Mouse (Mus musculus) adrenal gland, adult (tissue): ENCODE measurements around the gene Samd1.
A peak's percentile ranks its signal among the peaks of the same experiment; 100 is the strongest.
"Not testable (repeated sequence)": the region's sequence is repeated elsewhere in the genome, so short reads cannot be mapped to it uniquely, and the experiment has no call there.

Source experiments
- DNase-seq, 2 experiments: peaks; one replicate each; pipeline ENCODE4 v3.0.0; 2022 to 2023; ENCODE audit warnings: low spot score in 1 of 2; ENCODE audit not compliant: inconsistent age in 2 of 2

Samd1 gene

GRCm38 (mm10) chr8:83982449-83982848, 15.0 kb upstream of the Samd1 start:
- no peak for DNase-seq

GRCm38 (mm10) chr8:83983222-83983621, 14.2 kb upstream of the Samd1 start:
- DNase-seq, result not testable (repeated sequence)

- no peak for DNase-seq
Measured at GRCm38 (mm10) chr8:83989243-83989642, 8.2 kb upstream of the Samd1 start.

DNA sequence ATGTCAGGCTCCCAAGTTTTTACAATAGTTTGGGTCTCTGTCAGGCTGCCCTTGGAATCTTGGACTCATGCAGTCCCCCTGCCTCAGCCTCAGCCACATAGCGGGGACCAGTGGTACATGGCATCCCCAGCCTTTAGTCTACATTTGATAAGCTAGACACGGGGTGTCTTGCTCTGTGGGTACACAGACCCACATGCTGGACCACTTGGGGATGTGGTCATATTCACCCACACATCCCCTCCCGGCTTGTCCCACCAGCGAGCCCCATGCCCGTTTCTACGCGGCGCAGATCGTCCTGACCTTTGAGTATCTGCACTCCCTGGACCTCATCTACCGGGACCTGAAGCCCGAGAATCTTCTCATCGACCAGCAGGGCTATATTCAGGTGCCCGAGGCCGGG, 7.3 kb upstream of the Samd1 start:
- no peak for DNase-seq

DNA sequence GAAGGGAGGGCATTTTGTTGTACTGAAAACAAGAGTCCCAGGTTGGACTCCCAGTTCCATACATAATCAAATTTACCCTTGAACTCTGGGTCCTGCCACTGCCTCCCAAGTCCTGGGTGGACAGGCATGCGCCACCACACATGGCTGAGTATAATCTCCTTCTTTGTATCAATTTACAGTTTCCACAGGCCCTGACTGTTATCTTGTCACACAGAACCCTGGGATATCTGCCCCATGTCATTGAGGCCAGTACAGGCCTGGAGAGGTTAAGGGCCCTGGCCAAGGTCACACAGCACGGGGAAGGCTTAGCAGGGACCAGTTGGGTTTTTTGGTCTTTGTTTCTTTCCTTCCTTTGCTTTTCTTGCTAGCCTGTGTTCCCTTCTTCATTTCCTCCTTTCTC, 5.0 kb upstream of the Samd1 start:
- DNase-seq, result peak in 1 of 2 experiments; percentile 62

- no peak for DNase-seq
Measured at GRCm38 (mm10) chr8:83994030-83994429, 3.4 kb upstream of the Samd1 start.

DNA sequence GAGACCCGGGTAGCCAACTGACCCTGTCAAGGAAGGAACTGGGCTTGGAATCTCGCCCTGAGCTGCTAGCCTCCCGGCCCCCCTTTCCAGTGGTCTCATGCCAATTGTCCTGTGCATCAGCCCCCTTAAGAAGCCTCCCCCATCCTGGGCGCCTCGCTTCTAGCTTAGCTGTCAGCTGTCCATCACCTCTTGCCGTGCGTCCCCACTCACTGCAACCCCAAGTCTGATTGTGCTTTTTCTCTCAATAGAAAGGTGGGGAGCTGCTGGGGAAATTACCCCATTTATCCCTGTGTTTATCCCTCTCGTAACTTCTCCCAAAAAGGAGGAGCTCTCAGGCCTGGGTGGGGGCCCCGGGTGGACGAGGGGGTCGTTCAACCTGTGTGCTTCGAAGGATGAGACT, 1.5 kb upstream of the Samd1 start:
- DNase-seq, result peak in 1 of 2 experiments; percentile 46

DNA sequence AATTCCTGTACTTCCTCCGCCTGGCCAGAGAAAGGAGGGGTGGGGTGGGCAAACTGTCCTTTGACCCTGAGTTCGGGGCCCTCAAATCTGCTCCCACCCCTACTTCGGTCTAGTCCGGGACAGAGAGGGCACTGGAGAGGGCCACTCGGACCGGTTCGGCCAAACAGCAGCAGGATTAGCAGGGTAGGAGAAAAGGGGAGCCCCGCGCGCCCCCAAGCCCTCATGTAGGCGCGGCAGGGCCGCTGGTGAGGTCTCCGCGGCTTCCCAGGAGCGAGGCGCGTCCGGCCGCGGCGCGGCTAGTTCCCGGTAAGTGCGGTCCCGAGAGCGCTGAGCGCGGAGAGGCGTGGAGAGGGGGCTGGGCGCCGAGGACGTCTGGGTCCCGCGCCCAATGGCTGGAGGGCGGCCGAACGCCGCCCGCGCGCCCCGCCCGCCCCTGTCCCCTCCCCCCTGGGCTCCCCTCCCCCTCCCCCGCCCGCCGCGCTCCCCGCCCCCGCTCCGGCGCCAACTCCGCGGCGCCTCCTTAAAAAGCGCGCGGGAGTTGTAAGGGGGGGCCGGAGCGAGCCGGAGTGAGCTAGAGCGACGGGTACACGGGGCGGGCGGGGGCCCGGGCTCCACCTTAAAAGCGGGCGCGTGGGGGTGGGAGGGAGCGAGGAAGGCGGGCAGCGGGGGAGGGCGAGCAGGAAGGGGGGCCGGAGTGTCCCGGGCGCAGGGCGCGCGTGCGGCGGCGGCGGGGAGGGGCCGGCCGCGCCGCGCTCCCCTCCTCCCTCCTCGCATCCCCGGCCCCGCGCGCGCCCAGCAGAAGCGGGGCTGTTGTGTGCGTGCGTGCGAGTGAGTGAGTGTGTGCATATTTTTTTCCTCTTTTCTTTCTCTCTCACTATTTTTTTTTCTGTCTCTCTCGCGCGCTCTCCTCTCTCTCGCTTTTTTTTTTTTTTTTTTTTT, 636 bp upstream of the Samd1 start:
- DNase-seq, result peak; percentile 93 to 96

DNA sequence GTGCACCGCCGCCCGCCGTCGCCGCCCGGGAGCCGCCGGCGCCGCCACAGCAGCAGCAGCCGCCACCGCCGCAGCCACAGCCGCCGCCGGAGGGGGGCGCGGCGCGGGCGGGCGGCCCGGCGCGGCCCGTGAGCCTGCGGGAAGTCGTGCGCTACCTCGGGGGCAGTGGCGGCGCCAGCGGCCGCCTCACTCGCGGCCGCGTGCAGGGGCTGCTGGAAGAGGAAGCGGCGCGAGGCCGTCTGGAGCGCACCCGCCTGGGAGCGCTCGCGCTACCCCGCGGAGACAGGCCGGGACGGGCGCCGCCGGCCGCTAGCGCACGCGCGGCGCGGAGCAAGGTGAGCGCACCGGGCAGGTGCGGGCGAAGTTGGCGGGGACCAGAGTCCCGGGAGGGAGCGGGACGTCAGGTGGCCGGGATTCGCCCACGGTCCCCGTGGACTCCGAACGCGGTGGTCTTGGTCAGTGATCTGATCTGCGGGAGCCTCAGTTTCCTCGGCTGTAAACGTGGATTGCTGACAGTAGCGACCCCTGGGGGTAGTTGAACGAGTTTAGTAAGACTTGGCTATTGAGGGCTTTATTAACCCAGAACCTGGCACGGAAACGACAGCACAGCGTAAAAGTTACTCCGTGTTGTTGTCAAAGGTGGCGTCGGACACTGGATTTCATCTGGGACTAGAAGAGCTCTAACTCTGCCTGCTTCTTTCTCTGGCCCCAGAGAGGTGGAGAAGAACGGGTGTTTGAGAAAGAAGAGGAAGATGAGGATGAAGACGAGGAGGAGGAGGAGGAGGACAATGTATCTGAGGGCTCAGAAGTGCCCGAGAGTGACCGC, 972 bp downstream of the Samd1 start:
- DNase-seq, result peak; percentile 73 to 89

- peak; percentile 45 to 69 for DNase-seq
Measured at GRCm38 (mm10) chr8:83999057-83999705, 1.7 kb downstream of the Samd1 start.

- no peak for DNase-seq
Measured at GRCm38 (mm10) chr8:83999825-84000224, 2.4 kb downstream of the Samd1 start.

DNA sequence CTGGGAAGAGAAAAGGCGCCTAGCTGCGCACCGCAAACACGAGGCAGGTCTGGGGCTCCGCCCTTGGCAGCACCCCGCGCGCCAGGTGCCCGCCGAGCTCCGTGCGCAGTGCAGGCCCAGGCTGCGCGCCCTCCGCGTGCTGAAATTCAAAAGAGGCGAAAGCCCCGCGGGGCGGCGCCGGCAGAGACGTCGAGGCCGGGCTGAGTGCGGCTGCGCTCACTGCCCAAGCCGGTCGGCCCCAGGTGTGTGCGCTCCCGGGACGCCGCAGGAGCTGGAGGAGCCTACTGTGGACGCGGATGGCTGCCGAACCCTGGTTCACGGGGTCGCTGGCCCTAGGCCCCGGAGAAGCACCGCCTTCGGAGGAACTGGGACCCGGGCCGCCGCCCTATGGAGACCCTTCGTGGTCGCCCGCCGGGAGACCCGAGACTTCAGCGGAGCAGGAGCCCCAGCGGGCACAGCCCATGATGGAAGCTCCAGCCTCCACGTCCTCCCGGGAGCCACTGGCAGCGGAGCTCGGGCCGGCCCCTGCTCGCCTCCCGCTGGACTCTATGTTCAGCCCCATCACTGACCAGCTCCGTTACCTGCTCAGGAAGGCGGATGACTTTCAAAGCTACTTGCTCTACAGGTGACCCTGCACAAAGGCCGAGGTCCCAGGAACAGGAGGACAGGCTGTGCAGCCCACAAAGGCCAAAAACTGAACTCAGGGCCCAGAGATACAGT, 4.0 kb downstream of the Samd1 start, which contains the start of gene 1700067K01Rik:
Gene 1700067K01Rik, plus strand, starts transcription at position 222 of the 720 bp plus-strand sequence.
- DNase-seq, result peak in 1 of 2 experiments; percentile 31

- peak in 1 of 2 experiments; percentile 28 for DNase-seq
Measured at GRCm38 (mm10) chr8:84002957-84003611, 5.6 kb downstream of the Samd1 start.

GRCm38 (mm10) chr8:84003612-84004246, 6.3 kb downstream of the Samd1 start:
- peak in 1 of 2 experiments; percentile 55 for DNase-seq

- DNase-seq, result peak; percentile 97 to 98
Measured at GRCm38 (mm10) chr8:84004533-84005201, 7.2 kb downstream of the Samd1 start.

GRCm38 (mm10) chr8:84005502-84005901, 8.0 kb downstream of the Samd1 start:
- not testable (repeated sequence) for DNase-seq

DNA sequence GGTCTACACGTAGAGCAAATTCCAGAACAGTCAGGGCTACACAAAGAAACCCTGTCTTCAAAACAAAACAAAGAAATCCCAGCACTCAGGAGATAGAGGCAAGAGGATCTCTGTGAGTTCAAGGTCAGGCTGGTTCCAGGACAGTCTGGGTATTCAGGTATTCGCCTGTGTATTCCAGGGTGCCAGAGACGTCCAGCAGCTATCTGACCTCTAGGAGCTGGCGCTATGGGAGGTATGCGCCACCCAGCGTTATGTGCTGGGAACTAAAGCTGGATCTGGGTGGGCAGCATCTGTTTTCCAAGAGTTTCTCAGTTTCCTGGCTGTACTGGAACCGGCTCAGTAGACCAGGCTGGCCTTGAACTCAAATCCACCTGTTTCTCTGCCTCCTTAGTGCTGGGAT, 10.9 kb downstream of the Samd1 start:
- peak in 1 of 2 experiments; percentile 49 for DNase-seq

DNA sequence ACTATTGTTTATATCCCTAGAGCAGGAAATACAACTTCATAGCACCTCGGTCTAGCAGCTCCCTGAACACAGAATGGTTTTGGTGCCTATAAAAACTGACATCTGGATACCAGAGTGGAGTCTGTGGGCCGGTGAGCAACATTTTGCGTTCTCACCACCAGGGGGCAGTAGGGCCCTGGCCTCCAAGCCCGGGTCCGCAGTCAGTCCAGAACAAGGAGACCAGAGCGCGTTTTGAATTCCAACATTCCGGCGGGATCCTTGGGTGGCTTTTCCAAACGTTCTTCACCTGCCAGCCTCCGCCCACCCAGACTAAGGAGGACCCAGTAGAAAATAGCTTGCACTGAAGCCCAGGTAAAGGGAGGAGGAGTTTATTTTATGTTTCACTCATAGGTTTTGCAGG, 12.4 kb downstream of the Samd1 start:
- DNase-seq, result peak; percentile 88 to 96
